Mouse (Mus musculus) kidney, adult 2 months (tissue): Measurements from ENCODE around the gene Bach2. TPM values are rescaled to one million over a fixed set of nuclear protein-coding genes. Genes with fewer than 3 reads are reported as not detected.

ENCODE experiments used
- DNase-seq: peaks from one replicate; pipeline ENCODE4 v3.0.0; 2021
- H3K27ac ChIP-seq: fragments of 200-500 bp; 2 replicates; pipeline ENCODE4 v1.5.1; 2012; ENCODE audit warnings: low read depth, low read length, control low read depth, inconsistent platforms; ENCODE audit not compliant: insufficient read depth
- H3K27me3 ChIP-seq: fragments of 200-500 bp; replicated peaks from 2 replicates; pipeline ENCODE4 v1.6.1; 2012; ENCODE audit warnings: mild to moderate bottlenecking, moderate library complexity, low read length, inconsistent platforms; ENCODE audit not compliant: control insufficient read depth, insufficient read depth
- H3K36me3 ChIP-seq: fragments of 200-500 bp; 2 replicates; pipeline ENCODE4 v1.6.1; 2012; ENCODE audit warnings: mild to moderate bottlenecking, moderate library complexity, low read length, inconsistent platforms; ENCODE audit not compliant: control insufficient read depth, insufficient read depth
- H3K4me1 ChIP-seq: fragments of 200-500 bp; 2 replicates; pipeline ENCODE4 v1.6.1; 2011; ENCODE audit warnings: low read length; ENCODE audit not compliant: control insufficient read depth, insufficient read depth
- H3K4me3 ChIP-seq: fragments of 200-500 bp; 2 replicates; pipeline ENCODE4 v1.5.1; 2011; ENCODE audit warnings: mild to moderate bottlenecking, low read depth, low read length, control low read depth; ENCODE audit not compliant: insufficient read depth
- CTCF ChIP-seq: fragments of 200-500 bp; conservative IDR thresholded peaks from 2 replicates; pipeline ENCODE4 v1.5.1; 2011; ENCODE audit warnings: low read depth, mild to moderate bottlenecking, control low read depth, low read length, moderate library complexity, mixed read lengths; ENCODE audit not compliant: insufficient read depth, insufficient read length
- POLR2A ChIP-seq: fragments of 200-500 bp; IDR thresholded peaks from one replicate; pipeline ENCODE4 v1.6.1; 2011; ENCODE audit warnings: low read depth, low read length, control low read depth
- WGBS: fragments of 180-500 bp; shearing (Covaris S2); methylation state at CpG from one replicate; pipeline ENCODE4 v1.1.7; 2018; 5-methylcytosine and 5-hydroxymethylcytosine counted together
- polyA plus RNA-seq: library from polyadenylated mRNA; depleted of rRNA; stranded (reverse); fragments of >200 nt; gene quantifications from 2 replicates; pipeline ENCODE4 v1.2.3, GENCODE M21; 2012

Gene Bach2
- polyA plus RNA-seq, 1 experiment, result 2.5 TPM

DNA sequence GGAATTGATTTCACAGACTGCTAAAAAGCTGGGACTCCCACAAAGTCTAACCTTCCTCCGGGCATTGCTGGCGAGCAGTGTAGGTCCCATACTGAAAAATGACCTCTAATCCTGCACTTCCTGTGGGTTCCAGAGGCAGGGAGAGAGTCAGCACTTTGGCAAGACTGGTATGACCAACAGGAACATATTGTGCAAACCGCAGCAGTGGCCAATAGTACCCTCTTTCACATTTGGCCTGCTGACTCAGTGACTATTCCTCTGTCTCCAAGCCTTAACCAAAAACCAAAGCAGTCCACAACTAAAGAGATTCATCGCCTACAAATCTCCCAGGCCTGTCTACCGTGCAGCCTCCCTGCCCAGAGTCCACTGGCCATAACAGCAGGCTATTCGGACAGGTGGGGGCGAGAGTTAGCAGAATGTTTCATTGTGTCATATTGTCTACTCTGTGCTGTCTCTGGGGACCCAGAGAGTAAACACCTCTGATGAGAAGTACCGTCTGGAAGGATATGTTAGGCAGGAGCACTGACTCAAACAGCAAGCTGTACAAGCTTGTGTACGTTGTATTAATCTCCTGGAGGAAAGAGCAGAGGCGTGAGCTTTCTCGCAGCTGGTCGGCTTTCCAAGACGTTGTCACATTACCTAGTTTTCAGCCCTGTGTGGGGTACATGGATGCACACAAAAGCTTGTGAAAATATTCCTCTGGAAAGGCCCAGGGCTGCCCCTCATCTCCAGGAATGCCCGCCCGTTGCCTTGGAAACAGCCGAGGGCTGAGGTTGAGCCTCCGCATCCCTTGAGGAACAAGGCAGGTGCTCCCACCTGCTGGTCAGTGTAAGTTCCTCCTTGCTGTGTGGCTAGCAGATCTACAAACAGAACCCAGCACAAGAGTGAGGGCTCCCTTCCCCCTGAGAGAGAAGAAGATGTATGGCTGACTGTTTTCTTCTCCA lies 331.7 kb downstream of the Bach2 start:
- whole genome bisulfite sequencing, result 60% methylated on average over 17 of the region's 17 CpGs

DNA sequence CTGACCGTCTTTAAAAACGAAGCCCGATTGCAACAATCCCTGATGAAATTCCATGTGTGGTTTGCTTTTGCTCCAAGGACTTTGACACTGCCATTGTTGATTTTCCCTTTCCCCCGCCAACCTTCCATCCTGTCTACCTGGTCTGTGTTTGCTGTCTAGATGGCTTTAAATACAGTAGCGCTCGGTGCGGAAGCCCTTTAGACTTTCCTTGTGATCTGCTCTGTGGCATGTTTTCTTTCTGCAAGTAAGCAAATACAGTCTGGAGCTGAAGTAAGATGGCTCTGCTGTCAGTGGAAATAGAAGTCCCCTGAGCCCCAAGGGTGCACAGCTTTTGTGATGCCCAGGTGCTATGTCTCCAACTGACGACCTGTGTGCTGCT lies 332.3 kb downstream of the Bach2 start:
- no peaks in the 10 kb centered on the region for H3K4me1 ChIP-seq
- TF ChIP-seq CTCF (no peak), POLR2A (no peak)
- whole genome bisulfite sequencing, result 60% methylated on average over 8 of the region's 8 CpGs

More for the DNA sequence above, 331.7 kb downstream of the Bach2 start:
- H3K36me3 ChIP-seq, result no peaks in the 10 kb centered on the region
- no peaks in the 10 kb centered on the region for H3K27me3 ChIP-seq
- no peak overlapping the region for H3K27ac ChIP-seq
- no peak overlapping the region for H3K4me3 ChIP-seq
- TF ChIP-seq POLR2A (no peak), CTCF (no peak)
- DNase-seq, result peak; percentile 48
- no peaks in the 10 kb centered on the region for H3K4me1 ChIP-seq

DNA sequence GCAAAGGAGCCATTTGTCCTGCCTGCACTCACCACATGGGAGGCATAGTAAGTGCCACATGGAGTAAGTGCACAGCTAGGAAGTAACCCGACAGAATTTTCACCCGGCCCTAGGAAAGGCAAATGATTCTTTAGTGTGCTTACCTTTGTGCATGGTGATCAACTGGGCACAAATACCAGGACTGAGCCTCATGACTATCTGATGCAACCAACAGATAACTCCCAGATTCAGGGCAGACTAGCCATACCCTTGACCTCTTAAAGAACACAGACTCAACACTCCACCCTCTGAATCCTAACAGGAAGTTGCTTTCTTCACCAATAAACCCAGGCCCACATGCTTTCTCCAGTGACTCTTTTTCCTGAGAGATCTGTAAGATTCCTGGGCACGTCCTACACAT lies 332.8 kb downstream of the Bach2 start:
- TF ChIP-seq POLR2A (no peak), CTCF (no peak)
- WGBS, result 62% methylated on average over 3 of the region's 3 CpGs
- no peak overlapping the region for H3K27ac ChIP-seq

More for the DNA sequence above, 332.3 kb downstream of the Bach2 start:
- no peak overlapping the region for H3K4me3 ChIP-seq
- no peak overlapping the region for H3K27ac ChIP-seq
- DNase-seq, result no peak
- H3K27me3 ChIP-seq, result no peaks in the 10 kb centered on the region
- no peaks in the 10 kb centered on the region for H3K36me3 ChIP-seq

DNA sequence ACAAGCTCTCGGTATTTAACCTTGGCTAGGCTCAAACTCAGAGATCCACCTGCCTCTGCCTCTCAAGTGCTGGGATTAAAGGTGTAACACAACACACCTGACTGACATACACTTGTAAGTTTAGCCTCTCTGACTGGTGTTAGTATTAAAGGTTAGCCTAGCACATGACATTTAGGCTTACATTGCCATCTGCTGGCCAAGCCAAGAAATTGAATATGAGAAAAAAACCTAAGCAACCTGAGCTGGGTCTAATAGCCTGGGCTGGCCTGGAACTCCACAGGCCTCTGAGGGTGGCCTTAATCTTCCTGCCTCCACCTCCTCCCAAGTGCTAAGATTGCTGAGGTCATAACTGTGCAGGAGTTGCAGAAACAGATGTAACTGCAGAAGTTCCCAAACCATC lies 333.5 kb downstream of the Bach2 start:
- WGBS, result 56% methylated on average over 1 of the region's 1 CpGs
- H3K4me1 ChIP-seq, result no peaks in the 10 kb centered on the region
- H3K4me3 ChIP-seq, result no peak overlapping the region

More for the DNA sequence above, 332.8 kb downstream of the Bach2 start:
- Histone ChIP-seq H3K27me3 (no peaks in the 10 kb centered on the region), H3K4me3 (no peak overlapping the region), H3K4me1 (no peaks in the 10 kb centered on the region), H3K36me3 (no peaks in the 10 kb centered on the region)
- DNase-seq, result no peak

DNA sequence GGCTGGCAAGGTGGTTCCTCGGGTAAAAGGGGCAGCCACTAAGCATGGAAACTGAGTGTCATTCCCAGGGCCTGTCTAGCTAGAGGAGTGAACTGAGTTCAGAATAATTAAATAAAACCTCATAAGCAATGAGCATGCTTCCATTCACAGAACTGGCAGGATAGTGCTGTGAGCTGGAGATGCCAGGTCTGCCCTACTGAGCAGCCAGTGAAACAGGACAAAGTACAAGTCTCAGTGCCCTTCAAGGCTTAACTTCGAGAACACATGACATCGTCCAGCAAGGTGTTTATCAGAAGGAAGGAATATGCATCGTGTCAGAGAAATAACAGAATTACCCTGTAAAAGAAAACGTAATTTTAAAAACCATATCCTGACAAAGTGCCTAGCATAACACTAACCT lies 335.0 kb downstream of the Bach2 start:
- no peaks in the 10 kb centered on the region for H3K4me1 ChIP-seq

More for the DNA sequence above, 333.5 kb downstream of the Bach2 start:
- H3K27ac ChIP-seq, result no peak overlapping the region
- H3K27me3 ChIP-seq, result no peaks in the 10 kb centered on the region
- peak; percentile 62 for DNase-seq
- no peak for TF ChIP-seq POLR2A
- peak; percentile 39; the same call in 1 of the 2 replicates for TF ChIP-seq CTCF
- H3K36me3 ChIP-seq, result no peaks in the 10 kb centered on the region

DNA sequence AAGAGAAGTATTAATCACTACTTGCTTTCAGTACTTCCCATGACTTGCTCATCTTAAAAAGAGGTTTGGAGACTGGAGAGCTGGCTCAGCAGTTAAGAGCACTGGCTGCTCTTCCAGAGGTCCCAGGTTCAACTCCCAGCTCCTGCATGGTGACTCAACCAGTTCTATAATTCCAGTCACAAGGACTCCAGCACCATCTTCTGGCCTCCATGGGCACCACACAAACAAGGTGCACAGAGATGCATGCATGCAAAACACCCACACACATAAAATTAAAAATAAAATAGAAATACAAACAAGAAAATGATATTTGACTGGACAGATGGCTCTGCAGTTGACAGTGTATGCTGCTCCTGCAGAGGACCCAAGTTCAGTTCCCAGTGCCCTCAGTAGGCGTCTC lies 336.0 kb downstream of the Bach2 start:
- TF ChIP-seq CTCF (0 out of 2 replicates have a peak, but pooled peaks have one; percentile 12), POLR2A (no peak)

More for the DNA sequence above, 335.0 kb downstream of the Bach2 start:
- Histone ChIP-seq H3K27ac (no peak overlapping the region), H3K36me3 (no peaks in the 10 kb centered on the region), H3K27me3 (no peaks in the 10 kb centered on the region), H3K4me3 (no peak overlapping the region)
- TF ChIP-seq POLR2A (no peak), CTCF (no peak)
- WGBS, result 61% methylated on average over 5 of the region's 5 CpGs
- DNase-seq, result peak; percentile 49

DNA sequence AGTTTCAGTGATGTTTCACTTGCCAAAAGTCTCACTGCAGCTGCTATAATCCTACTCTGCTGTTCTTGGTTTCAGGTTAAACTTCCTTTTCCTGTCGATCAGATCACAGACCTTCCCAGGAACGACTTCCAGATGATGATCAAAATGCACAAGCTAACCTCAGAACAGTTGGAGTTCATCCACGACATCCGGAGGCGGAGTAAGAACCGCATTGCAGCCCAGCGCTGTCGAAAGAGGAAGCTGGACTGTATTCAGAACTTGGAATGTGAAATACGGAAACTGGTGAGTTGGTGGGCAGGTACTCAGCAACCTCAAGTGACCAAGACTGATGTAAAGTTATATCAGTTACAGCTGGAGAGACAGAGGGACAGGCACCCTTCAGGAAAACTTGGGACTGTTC lies 336.6 kb downstream of the Bach2 start:
- Histone ChIP-seq H3K27ac (no peak overlapping the region), H3K27me3 (no peaks in the 10 kb centered on the region), H3K36me3 (no peaks in the 10 kb centered on the region), H3K4me3 (no peak overlapping the region), H3K4me1 (no peaks in the 10 kb centered on the region)
- DNase-seq, result peak; percentile 26
- 54% methylated on average over 9 of the region's 9 CpGs for WGBS
- TF ChIP-seq CTCF (no peak), POLR2A (no peak)

More for the DNA sequence above, 336.0 kb downstream of the Bach2 start:
- no peak for DNase-seq
- no peaks in the 10 kb centered on the region for H3K27me3 ChIP-seq
- no peaks in the 10 kb centered on the region for H3K36me3 ChIP-seq
- H3K4me3 ChIP-seq, result no peak overlapping the region
- 100% methylated on average over 1 of the region's 1 CpGs for WGBS
- no peaks in the 10 kb centered on the region for H3K4me1 ChIP-seq
- H3K27ac ChIP-seq, result no peak overlapping the region

DNA sequence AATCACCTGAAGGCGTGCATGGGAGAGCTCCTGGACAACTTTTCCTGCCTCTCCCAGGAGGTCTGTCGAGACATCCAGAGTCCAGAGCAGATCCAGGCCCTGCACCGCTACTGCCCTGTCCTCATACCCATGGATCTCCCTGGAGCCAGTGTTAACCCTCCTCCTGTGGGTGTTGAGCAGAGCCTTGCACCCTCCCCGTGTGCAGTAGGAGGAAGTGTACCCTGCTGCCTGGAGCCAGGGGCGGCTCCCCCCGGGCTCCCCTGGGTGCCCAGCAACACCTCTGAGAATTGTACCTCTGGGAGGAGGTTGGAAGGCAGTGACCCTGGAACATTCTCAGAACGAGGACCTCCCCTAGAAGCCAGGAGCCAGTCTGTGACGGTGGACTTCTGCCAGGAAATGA lies 341.2 kb downstream of the Bach2 start:
- Histone ChIP-seq H3K4me3 (no peak overlapping the region), H3K36me3 (no peaks in the 10 kb centered on the region), H3K4me1 (no peaks in the 10 kb centered on the region), H3K27me3 (no peaks in the 10 kb centered on the region), H3K27ac (no peak overlapping the region)
- no peak for TF ChIP-seq CTCF
- no peak for TF ChIP-seq POLR2A
- WGBS, result 55% methylated on average over 8 of the region's 8 CpGs
- no peak for DNase-seq
